Mouse (Mus musculus) left cerebral cortex, adult 2 months (tissue): ENCODE data around the gene Gm17428. TPM values are rescaled to one million over a fixed set of nuclear protein-coding genes. Genes with fewer than 3 reads are reported as not detected.
"Not testable (repeated sequence)": the region's sequence is repeated elsewhere in the genome, so short reads cannot be mapped to it uniquely, and the experiment has no call there.

ENCODE experiments used
- DNase-seq, 2 experiments: peaks; one replicate each; pipeline ENCODE4 v3.0.0; 2021 to 2022; ENCODE audit warnings: low spot score in 2 of 2, mixed read lengths in 1 of 2; ENCODE audit errors: extremely low spot score in 1 of 2
- H3K27ac ChIP-seq: fragments of 200-600 bp; 2 replicates; pipeline ENCODE4 v1.8.1; 2022
- H3K4me3 ChIP-seq: fragments of 200-600 bp; 2 replicates; pipeline ENCODE4 v1.8.1; 2022
- CTCF ChIP-seq: fragments of 200-600 bp; IDR thresholded peaks from 2 replicates; pipeline ENCODE4 v1.8.1; 2022; ENCODE audit warnings: antibody characterized with exemption, mild to moderate bottlenecking, moderate library complexity
- intact Hi-C: fragments of 180-260 bp; cut with DNase I; formaldehyde crosslinking; loops from one replicate; pipeline ENCODE4 v1.15.1; 2025
- total RNA-seq, 2 experiments: library from RNA; stranded (reverse); gene quantifications; 2 replicates each; pipeline ENCODE4 v1.2.3; 2021

The Gm17428 gene
- total RNA-seq, 2 experiments from 2014 or later: not detected

DNA sequence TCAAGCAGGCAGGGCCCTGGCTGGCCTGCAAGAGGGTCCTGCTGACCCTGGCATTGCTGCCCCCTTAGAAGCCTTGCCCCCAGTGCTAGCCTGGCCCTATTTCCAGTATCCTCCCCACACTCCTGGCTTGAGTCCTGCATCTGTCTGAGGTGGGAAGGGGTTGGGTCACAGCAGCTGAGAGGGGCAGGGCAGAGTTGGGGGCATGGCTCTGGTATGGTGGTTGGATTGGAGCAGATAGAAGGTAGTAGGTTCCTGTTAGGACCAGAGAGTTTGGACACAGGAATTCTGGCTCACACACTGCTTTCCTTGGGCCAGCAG is 18.1 kb downstream of the Gm17428 start:
- intact Hi-C loops: no loop called here
- TF ChIP-seq CTCF: no peak
- H3K4me3 ChIP-seq: no peak overlapping the region
- no peak overlapping the region for H3K27ac ChIP-seq
- DNase-seq: no peak

DNA sequence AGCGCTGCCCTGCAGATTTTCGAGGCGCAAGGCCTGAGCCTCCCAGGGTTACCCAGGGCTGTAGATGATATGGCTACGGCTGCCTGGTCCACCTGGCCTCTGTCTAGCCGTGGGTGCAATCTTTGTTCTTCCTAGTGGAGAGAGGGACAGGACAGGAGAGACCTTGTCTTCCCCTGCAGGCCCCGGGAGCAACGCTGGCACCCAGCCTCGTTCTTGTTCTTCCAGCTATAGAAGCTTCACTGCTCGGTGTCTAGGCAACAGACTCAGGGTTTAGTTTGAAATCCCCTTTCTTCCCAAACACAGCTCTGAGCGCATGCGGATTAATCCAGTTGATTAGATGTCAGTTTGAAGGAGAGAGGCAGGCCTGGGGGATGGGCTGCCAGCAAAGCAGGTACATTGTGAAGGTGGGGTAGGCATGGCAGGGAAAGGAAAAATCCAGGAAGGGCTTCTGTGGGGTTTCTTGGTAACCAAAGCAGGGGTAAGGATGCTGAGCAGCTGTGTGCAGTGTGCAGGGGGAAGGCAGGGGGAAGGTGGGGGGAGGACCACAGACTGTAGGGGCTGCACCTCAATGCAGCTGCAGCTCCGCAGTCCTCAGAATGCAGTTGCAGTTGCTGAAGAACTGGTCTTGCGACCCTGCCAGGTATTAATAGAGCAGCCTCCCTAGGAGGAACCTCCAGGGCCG is 18.9 kb downstream of the Gm17428 start:
- intact Hi-C loops: no loop called here
- TF ChIP-seq CTCF: no peak

DNA sequence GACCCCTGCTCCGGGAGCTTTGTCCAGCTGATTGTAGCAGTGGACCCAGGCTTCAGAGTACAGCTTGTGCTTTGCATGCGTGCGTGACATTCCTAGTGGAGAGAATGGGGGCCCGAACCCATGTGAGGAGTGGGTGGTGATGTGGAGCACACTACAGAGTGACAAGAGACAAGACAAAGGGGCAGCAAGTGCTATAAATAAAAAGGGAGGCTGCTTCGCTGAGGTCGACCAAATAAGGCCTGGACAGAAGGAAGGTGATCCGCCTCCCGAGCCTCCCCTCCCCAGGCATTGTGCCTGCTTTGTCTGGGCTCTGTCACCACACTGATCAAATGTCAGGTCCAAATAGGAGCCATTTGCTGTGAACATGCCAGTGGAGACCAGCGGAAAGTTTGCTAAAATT is 20.1 kb downstream of the Gm17428 start:
- Histone ChIP-seq H3K27ac (no peak overlapping the region), H3K4me3 (no peak overlapping the region)
- intact Hi-C loops: no loop called here
- no peak for TF ChIP-seq CTCF
- no peak for DNase-seq

More for the DNA sequence above, 18.9 kb downstream of the Gm17428 start:
- H3K27ac ChIP-seq: peak overlapping the region; percentile 50
- peak in 1 of 2 experiments; percentile 56 for DNase-seq
- no peak overlapping the region for H3K4me3 ChIP-seq

- Histone ChIP-seq H3K27ac (no peak overlapping the region), H3K4me3 (no peak overlapping the region)
- TF ChIP-seq CTCF: no peak
- no peak for DNase-seq
- intact Hi-C loops: no loop called here
Observed at GRCm38 (mm10) chr14:54997297-54997696, 20.6 kb downstream of the Gm17428 start.

DNA sequence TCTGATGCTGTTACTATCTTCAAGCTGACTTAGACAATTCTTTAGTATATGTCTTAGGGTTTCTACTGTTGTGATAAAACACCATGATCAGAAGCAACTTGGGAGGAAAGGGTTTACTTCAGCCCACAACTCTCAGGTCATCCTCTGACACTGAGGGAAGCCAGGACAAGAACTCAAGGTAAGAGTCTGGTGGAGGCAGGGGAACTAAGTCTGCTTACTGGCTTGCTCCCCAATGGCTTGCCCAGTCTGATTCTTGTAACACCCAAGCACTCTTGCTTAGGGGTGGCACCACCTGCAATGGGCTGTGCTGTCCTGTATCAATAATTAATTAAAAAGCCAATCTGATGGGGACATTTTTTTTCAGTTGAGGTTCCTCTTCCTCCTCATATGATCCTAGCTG is 21.9 kb downstream of the Gm17428 start:
- intact Hi-C loops: no loop called here
- TF ChIP-seq CTCF: no peak

DNA sequence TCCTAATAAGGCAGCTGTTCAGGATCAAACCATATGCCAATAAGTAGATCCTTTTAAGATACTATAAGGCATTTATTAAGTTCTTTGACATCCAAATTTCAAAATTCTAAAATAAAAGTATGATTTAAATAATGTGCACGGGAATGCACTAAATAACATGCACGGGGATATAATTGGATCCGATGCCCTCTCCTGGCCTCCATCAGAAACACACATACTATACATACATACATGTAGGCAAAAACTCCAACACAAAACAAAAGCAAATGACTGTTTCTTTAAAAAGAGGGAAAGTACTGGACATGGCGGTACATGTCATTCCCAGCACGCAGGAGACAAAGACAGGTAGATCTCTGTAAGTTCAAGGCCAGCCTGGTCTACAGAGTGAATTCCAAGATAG is 23.1 kb downstream of the Gm17428 start:
- not testable (repeated sequence) for H3K27ac ChIP-seq, DNase-seq, H3K4me3 ChIP-seq
- peak; percentile 24; the same call in 1 of the 2 replicates for TF ChIP-seq CTCF
- intact Hi-C loops: loop anchor here (5.0 kb wide), 1 partner anchor 33 kb away; the partner anchor contains the start of gene Myh6

More for the DNA sequence above, 21.9 kb downstream of the Gm17428 start:
- Histone ChIP-seq H3K27ac (no peak overlapping the region), H3K4me3 (no peak overlapping the region)
- no peak for DNase-seq

DNA sequence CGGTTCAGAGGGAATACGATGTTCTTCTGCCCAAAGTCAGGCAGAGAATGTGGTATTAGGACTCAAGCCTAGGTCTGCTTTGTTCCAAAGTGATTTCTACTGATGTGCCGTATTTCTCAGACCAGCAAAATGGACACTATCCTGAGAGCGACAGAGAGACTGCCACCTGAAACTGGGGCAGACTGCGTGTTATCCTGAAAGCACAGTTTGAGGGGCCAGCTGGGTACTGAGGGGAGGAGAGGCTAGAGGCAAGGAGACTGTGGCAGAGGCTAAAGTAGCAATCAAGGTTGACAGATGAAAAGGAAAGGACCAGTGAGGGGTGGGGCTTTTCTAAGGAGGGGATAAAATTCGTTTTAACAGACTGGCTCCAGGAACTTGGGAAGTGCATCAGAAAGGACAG is 24.1 kb downstream of the Gm17428 start:
- Histone ChIP-seq H3K27ac (no peak overlapping the region), H3K4me3 (no peak overlapping the region)
- no peak for DNase-seq
- intact Hi-C loops: loop anchor here (5.0 kb wide), 1 partner anchor 34 kb away; the partner anchor contains the start of gene Myh6
- no peak for TF ChIP-seq CTCF

DNA sequence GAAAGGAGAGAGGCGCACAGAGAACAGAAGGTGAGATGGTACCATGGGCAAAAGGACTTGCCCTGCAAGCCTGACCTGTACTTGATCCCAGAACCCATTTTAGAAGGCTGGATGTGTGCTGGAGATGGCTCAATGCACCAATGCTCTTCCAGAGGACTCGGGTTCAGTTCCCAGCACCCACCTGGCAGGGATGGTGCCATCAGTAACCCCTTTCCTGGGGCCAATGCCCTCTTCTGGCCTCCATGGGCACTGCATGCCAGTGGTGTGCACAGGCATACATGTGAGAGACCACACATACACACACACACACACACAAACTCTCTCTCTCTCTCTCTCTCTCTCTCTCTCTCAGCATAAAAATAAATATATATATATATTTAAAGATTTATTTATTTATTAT is 24.7 kb downstream of the Gm17428 start:
- no peak; the same call in 1 of the 2 replicates for TF ChIP-seq CTCF
- no peak overlapping the region for H3K4me3 ChIP-seq
- no peak for DNase-seq
- no peak overlapping the region for H3K27ac ChIP-seq
- intact Hi-C loops: loop anchor here (5.0 kb wide), 1 partner anchor 34 kb away; the partner anchor contains the start of gene Myh6

DNA sequence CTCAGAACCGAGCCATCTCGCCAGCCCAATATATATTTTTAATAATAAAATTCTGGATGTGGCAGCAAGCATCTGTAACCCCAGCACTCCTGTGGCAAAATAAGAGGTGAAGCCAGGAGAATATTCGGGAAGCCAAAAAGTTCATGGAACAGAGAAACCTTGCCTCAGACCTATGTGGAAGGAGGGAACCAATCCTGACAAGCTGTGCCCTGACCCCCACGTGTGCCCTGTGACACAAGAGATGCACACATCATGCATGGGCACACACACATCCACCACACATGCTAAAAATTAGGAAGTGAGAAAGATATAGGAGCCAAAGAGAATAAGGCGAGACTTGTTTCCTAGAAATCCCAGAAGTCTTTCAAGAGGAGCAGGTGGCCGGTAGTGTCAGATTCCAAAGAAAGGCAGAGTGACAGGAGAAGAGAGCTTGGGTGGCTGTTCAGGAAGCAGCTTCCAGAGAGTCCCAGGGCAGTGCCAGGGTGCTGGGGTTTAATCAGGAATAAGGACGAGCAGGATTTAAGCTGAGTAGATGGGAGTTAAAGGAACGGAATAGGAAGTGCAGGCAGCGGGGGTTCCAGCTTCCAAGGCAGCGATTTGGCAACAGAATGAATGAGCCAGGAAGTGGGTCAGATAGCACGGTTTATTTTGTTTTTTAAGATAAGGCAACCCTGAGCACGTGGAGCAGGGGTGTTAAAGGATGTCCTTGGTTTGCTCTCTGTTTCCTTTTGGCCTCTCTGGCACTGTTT is 25.4 kb downstream of the Gm17428 start:
- intact Hi-C loops: loop anchor here (5.0 kb wide), 1 partner anchor 35 kb away; the partner anchor contains the start of gene Myh6
- no peak for DNase-seq
- TF ChIP-seq CTCF: no peak
- Histone ChIP-seq H3K4me3 (no peak overlapping the region), H3K27ac (no peak overlapping the region)

- no peak for TF ChIP-seq CTCF
- no peak for DNase-seq
- intact Hi-C loops: loop anchor here (5.0 kb wide), 1 partner anchor 35 kb away; the partner anchor contains the start of gene Myh6
Observed at GRCm38 (mm10) chr14:55002687-55003120, 26.0 kb downstream of the Gm17428 start.

DNA sequence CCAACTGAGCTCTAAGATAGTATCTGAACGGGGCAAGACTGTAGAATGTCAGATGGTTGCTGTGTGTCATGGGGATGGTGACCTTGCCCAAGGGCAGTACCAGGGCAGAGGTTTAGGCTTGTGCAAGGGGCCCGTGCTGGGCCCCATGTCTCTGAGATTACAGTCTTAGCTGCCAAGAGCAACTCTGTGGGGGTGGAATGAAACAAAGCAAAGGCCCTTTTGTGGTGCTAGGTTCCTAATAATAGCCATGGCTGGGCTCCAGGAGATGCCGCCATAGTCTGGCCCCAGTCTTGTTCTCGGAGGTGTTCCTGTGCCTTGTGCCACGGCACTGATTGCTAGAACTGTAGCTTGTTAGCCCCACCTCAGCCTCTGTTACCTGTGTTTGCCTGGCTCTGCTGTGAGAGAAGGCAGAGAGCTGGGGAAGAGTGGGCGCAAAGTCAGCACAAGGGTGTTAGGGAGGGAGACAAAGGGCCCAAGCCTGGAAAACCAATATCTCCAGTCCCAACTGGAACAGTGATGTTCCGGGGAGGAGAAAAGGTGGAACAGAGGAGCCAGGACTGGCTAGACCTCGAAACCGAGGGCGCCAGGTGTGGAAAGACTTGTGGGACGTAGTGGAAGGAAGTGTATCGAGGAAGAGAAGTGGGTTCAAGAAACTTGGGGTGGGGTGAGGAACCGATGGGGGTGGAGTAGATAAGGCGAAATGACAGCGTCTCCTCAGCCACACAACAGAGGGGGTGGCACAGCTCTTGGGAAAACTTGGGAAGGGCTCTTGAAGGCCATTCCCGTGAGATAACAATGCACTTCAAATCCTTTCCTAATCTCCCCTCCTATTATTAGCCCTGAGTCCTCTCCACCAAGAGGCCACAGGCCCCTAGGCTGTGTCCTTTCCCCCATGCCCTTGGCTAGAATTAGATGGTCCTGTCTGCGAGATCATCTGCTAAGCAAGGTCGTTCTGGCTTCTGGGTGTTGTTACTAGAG is 27.4 kb downstream of the Gm17428 start:
- TF ChIP-seq CTCF: no peak
- Histone ChIP-seq H3K4me3 (no peak overlapping the region), H3K27ac (no peak overlapping the region)
- DNase-seq: no peak
- intact Hi-C loops: loop anchor here (5.0 kb wide), 1 partner anchor 37 kb away; the partner anchor contains the start of gene Myh6

More at GRCm38 (mm10) chr14:55002687-55003120, 26.0 kb downstream of the Gm17428 start:
- Histone ChIP-seq H3K27ac (no peak overlapping the region), H3K4me3 (no peak overlapping the region)
